Mouse (Mus musculus): ENCODE results near the gene Nrros.

The Nrros gene

DNA sequence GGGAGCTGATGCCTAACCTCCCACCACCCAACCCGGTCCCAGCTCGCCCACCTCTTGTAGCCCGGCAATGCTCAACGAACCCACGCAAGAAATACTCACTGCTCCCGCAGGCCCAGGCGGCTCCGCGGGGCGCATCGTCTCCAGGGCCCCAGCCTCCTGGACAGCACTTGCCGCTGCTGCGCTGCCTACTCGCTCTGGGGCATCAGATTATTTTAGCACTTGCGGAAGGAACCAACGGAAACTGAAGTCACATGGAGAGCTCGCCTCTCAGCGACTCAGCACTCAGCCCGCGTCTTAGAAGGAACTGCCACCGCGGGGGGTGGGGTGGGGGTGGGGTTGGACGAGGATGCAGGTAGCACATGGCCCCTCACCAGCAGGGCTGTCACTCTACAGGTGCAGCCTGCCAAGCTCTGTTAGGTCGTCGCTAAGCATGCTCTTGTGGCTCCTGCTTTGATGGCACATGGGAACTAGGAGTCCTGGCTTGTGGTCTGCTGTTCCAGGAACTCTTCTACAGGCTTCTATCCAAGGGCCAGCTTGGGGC, at the start of gene Nrros:
Nrros (minus strand) TSS at position 314 of the 541 bp plus-strand sequence.
- in situ Hi-C loops (cut with MboI, MseI), result no loop called here

DNA sequence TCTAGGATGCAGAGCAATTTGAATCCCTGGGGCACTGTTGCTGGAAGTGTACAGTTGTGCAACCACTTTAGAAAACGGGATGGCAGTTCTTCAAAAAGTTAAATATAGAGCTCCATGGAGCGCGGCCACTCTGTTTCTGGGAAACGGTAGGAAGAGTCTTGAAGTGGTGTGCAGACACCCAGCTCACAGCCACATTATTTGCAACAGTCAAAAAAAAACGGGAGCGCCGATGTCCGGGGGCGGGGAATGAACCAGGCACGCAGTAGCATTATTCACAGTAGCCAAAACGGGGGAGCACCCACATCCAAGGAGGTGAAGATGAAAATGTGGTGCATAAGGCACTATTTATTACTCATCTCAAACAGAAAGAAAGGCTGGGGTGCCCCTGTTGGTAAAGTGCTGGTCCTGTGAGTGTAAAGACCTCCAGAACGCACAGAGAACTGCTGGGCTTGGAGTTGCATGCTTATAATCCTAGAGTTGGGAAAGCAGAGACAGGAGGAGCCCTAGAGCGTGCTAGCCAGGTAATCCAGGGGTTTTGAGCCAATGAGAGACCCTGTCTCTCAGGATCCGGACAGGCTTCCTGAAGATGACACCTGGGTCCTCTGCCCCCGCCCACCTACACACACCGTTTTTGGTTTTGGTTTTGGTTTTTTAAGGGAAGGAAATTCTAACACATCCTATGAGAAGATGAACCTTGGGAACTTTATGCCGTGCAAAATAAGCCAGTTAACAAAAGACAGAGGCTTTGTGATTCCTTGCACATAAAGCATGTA, 49.6 kb upstream of the Nrros start:
- in situ Hi-C loops (cut with MboI, MseI), result no loop called here

DNA sequence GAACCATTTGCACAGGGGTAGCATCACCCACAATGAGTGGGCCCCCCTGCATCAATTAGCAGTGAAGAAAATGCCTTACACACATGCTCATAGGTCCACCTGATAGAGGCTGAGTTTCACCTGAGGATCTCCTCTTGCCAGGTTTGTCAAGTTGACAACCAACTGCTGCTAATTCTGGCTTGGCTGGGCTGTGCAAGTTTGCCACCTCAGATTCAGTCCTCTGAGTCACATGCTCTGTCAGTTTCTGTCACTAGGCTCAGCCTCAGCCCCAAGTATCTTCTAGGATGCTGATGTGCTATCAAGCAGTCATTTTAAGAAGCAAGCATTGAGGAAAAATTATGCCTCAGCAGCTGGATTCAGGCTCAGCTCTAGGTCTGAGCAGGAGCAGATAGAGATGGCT, 48.8 kb upstream of the Nrros start:
- in situ Hi-C loops (cut with MboI, MseI), result no loop called here

DNA sequence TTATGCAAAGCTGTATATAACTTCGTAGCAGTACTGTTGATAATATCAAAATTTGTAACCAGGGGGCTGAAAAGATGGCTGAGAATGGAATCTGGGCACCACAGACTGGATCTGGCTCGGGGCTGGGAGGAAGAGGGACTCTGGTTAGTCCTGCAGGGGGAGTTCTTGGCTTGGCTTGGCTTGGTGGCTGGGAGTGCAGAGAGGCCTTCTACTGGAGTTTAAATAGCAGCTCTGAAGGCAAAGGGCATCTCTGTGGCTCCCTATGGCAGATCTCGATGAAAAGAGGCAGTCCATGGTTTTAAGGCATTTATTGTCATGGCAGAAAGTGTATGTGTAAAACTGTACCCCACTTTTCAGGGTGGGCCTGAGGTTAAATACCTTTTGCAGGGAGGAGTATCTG, 39.5 kb upstream of the Nrros start:
- in situ Hi-C loops (cut with MboI, MseI), result loop anchor here (5.0 kb wide), 1 partner anchor 78 kb away; no protein-coding TSS in a partner anchor

DNA sequence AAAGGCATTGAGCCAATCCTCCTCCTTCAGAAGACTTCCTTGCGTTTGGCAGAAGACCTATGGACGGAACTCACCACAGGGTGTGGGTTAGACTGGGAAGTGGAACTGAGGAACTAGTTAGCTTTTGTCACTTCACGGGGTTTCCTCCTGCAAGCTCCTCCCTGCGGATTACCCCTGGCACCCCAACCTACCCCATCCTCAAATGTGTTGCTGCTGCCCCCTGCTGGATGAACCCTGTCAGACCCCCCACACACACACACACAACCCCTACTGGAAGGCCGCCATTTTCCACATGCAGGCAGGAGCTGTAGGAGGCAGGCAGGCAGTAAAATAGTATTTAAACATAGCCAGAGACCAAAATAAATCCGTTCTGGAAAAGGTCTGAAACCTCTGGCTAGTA, 37.3 kb upstream of the Nrros start:
- in situ Hi-C loops (cut with MboI, MseI), result loop anchor here (5.0 kb wide), 1 partner anchor 75 kb away; no protein-coding TSS in a partner anchor

DNA sequence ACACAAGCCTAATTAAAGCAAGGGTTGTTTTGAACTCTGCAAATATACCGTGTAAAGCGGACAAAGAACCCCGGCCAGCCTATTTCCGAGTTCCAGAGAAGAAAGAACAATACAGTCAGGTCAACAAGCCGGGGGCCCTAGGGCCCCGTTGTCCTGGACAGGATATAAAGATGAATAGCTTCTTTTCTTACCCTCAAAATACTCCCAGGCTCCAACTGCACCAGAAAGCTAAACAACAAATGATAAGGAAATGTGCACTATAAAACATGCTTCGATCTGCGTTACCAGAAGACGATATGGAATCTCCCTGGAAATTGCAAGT, 35.6 kb upstream of the Nrros start:
- in situ Hi-C loops (cut with MboI, MseI), result loop anchor here (5.0 kb wide), 1 partner anchor 74 kb away; no protein-coding TSS in a partner anchor

DNA sequence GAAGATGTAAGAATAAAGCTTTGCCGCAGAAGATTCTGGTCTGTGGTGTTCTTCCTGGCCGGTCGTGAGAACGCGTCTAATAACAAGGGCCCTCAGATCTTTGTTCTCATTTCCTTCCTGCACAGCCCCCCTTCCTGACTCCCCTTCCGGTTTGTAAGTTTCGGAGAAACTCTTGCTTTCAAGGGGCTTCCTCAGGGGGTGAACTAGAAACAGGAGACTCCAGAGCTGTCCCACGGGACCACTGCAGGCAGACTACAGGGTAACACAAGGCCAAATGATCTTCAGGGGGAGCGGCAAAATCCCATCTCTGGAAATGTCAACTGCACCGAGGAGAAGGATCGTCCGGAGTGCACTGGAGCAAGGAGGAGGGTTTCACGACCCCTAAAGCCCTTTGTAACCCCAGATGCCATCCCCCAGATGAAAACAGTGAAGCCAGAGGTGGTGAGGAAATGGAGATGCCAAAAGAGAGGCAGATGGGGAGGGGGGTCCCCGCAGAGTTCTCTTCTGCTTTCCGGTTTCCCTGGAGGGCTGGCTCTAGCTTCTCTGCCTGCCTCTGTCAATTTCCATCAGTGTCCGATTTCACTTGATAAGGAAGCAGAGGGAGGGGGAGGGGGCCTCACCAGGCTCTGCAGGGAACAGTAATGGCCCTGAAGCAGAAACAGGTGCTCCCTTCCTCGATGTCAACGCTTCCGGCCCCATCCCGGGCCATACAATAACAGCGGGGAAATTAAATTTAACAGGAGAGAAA, 35.0 kb upstream of the Nrros start:
- in situ Hi-C loops (cut with MboI, MseI), result loop anchor here (5.0 kb wide), 1 partner anchor 73 kb away; no protein-coding TSS in a partner anchor

DNA sequence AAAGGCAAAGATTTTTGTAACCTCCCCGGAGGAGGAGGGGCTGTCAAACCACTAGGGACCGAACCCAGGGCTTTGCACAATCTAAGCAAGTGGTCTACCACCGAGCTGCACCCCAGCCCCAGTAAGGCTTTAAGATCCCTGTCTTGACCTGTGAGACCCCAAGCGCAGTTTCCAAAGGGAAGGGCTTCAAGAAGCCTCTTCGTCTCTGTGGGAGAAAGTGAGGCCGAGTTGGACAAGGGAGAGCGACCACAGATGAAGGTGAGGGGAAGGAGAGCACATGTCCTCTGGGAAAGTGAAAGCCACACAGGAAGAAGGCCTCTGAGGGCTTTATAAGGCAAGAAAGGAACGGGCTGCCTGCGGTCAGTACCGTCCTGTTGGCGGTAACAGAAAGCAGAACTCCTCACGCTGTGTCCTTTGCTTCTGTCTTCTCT, 24.6 kb upstream of the Nrros start:
- in situ Hi-C loops (cut with MboI, MseI), result no loop called here

DNA sequence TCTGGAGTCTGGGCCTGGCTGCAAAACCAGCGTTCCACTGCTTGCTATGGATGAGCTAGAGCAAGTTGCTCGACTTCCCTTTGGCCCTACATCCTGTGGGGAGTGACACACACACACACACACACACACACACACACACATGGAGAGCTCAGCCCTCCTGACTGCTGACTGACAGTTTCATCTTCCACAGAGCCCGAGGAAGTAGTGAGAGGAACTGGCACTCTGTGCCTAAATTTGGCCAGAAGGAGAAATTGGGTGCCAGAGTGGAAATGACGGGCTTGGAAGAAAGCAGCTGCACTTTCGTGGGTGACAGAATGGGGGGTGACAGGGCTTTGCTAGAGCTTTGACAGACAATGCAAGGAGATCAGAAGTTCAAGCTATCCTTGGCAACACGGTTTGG, 23.7 kb upstream of the Nrros start:
- in situ Hi-C loops (cut with MboI, MseI), result no loop called here

DNA sequence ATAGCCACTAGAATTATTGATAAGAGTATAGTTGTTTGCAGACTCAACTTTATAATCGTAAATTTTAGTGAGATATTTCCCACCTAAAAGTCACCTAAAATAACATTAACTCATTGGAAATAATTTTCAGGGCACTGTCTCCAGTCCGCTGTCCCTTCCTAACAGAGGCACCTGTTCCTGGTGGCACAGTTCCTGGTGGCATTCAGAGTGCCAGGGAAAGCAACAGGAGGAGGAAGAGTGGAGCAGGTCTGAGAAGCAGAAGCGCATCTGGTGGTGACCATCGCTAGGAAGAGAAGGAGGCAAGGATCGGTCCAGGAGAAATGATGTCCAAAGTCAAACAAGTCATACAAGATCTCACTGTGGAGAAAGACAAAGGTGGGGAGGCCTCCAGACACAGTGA, 20.7 kb upstream of the Nrros start:
- in situ Hi-C loops (cut with MboI, MseI), result no loop called here

DNA sequence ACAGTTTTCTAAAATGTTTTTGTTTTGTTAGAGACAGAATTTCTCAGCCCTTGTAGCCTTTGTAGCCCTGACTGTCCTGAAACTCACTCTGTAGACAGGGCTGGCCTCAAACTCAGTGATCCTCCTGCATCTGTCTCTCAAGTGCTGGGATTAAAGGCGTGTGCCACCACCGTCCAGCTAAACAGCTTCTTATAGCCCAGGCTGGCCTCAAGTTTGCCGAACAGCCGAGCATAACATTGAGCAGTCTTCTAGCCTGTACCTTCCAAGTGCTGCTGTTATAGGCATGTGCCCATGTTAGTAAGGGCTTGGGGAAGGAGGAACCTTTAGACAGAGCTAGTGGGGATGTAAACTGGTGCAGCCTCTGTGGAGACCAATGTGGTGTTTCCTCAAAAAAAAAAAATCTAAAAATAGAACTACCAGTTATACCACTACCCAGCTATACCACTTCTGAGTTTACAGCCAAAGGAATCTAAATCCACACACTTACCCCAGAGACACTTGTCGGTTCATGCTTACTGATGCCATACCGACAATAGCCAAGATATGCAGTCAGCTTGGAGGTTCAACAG, 14.0 kb upstream of the Nrros start, which contains the start of gene Bex6:
Bex6 (plus strand) TSS at position 491 of the 569 bp plus-strand sequence.
- in situ Hi-C loops (cut with MboI, MseI), result no loop called here

DNA sequence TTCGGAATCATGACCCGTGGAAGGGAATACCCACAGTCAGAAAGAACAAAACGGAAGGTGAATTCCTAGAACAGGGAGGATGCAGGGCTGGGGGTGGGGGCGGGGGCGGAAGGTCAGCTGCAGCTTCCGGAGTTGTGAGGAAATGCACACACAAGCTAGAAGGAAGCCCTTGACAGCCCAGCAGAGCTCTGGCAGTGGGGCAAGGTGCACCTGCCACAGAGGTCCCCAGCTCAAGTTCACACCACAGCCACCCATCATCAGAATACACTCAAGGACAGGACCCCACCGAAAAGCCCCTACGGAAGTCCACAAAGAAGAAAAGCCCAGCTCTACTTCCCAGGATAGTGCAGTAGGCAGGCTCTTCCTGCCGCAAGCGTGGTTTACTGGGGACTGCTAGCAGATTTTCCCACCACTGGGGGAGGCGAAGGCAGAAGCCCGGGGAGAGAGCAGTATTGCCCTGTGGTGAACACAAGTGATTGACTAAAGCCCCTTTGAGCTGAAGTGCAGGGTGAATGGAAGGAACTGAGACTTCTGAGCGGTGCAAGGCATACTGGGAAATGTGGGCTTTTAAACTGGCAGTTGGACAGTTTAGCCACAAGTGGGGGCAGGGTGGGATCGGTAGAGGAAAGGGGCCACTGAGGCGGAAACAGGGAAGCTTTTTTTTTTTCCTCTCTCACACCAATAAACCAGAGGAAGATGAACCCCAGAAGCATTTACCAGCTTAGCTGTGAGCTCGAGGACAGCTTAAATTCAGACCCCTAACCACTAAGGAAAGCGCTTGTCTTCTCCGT, 11.7 kb upstream of the Nrros start:
- in situ Hi-C loops (cut with MboI, MseI), result no loop called here

DNA sequence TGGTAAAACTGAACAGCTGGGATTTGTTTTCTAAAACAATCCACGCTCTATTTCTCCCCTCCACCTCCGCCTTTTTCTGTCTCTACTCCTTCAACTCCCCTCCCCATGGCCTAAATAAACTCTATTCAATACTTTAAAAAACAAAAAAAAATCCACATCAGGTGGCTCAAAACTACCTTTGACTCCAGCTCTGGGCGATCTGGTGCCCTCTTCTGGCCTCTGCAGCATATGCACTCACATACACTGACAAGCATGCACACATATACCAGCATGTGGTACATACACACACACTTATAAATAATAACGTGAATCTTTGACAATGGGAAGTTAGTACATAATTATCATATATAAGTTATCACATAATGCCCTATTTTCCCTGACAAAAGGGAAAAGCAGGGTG, 9.6 kb upstream of the Nrros start:
- in situ Hi-C loops (cut with MboI, MseI), result no loop called here

DNA sequence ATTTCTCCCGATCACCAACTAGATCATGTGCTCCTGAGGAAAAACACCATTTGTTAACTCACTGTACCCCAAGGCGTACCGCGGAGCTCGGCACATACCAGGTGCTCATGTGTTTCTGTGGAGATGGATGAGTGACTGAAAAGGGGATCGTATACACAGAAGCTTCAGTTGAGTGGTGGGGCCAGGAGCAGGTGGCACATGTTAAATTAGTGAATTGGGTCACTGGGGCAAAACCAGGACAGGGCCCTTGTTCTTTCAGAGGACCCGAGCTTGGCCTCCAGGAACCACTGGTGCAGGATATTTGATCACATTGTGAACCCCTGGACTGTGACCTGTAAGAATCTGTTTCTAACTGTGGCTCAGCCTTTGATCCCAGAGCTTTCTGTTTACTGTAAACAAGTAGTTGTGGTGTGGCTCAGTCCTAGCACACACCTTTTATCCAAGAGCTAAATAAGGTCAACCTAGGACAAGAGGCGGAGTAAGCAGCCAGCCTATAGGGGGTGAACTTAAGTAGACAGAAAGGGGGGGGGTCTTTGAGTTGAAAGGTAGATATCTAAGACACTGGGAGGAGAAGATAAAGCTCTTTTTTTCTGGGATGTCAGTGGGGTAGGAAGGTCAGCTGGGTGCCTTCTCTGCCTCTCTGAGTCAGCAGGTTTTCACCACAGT, 9.1 kb upstream of the Nrros start:
- in situ Hi-C loops (cut with MboI, MseI), result no loop called here

DNA sequence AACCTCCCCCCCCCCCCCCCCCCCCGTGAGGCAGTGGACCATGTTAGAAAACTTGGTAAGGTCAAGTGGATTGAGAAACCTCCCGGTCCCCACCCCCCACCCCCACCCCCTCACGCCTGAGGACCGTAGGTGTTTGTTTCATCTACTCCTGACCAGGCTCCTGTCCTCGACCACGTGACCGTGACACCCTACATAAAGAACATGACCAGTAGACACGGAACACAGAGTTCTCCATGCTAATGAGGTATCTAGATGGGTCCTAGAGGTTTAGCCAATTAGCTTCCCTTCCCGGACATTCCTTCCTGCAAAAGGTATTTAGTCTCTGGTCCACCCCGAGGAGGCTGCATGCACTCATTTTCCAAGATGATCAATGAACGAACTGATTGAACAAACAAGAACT, 8.0 kb upstream of the Nrros start:
- in situ Hi-C loops (cut with MboI, MseI), result no loop called here

DNA sequence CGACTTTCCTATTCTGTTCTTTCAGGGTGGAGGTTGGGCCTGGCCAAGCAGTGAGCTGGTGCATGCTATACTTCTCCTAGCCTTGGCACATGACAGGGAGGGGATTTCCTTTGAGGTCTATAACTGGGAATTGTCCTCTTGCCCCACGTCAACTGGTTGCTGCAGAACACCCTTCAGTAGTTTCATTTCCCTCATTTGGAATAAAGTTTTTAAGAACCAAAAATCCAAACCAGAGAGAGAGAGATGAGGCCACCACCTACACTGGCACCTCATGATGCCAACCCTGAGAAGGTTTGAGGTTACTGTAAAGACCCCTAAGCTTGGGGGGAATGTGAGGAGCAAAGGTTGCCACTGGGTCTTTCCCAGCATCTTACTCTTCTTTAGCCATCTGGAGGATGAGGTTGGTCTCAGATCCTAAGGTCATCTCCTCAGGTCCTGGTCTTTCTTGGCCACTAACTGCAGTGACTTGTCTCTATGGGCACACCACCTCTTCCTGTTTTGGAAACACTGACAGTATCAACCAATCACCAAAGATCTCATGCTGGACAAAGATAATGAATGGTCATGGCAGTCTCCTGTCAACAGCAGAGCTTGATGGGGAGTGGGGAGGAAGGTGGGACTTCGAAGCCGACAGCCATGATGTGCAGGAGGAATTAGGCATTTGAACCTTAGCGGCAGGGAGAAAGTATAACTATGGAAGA, 5.8 kb upstream of the Nrros start:
- in situ Hi-C loops (cut with MboI, MseI), result no loop called here

DNA sequence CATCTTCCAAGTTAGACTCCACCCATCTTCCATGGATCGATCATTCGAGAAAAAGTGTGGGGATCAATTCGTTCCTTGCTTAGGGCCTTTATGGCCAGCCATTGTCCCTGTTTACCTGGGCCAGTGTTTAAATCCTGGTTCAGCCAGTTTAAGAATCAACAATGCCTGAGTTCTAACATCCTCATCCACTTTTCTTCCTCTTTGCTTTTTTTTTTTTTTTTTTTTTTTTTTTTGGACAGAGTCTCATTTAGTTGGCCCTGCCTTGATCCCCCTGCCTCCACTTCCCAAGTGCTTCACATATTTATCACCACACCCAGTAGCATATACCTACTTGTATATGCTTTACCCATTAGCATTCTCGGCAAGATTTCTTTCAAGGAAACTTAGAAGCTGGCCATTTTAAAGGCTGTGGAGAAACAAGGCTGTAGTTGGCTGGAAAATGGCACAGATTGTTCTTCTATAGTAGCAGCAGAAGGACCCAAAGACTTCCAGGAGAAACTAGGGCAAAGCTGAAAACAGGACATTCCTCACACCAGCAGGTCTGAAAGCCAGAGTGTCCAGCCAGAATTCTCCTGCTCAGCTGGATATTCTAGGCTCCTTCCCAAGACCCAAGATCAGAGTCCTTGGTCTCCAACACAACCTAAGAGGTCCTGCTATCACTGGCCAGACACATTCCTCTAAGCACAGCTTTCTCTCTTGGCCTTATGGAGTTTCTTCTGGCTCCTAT, 2.6 kb upstream of the Nrros start:
- in situ Hi-C loops (cut with MboI, MseI), result no loop called here

DNA sequence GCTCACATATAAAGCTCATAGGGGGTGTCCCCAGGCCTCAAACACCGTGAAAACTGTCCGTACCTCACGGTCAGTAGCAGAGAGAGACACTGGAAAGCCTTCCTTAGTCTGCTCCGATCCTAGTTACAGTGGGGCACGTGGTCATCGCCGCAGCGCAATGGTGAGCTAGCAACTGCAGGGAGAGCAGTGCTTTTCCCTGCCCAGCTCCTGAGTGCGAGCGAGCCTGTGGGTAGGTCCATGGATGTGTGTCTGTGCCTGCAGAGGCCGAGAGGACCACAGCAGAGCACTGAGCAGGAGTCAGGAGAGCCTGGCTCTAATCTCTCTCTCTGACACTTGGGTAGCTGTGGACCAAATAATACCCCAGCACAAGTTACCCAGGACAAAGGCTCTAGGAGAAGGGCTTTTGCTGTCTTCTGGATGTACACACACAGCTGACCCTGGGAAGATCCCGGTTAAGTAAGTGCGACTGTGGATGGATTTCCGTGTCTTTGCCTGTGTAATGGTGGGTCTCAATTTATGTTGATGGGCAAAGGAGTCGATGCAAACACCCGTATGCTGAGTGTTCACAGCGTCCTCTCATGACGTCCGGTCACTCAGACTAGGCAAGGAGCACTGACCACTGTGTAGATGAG, 882 bp downstream of the Nrros start:
- in situ Hi-C loops (cut with MboI, MseI), result loop anchor here (5.0 kb wide), 1 partner anchor 52 kb away; no protein-coding TSS in a partner anchor

DNA sequence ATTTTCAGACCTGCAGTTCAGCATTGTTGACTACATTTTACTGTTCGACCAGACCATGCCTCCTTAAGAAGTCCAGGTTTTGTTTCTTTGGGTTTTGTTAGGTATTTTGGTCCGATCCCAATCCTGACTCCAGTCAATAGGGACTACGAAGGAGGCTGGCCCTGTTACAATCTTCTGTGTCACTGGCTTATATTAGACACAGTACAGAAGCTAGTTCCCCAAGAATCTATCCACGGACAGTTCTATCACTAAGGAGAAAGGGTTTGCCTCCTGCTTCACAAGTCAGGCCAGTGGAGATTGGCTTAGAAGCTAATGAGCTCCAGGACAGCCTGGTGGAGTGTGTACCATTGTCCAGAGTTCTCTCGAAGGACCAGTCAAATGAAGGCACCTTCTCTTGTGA, 1.5 kb downstream of the Nrros start:
- in situ Hi-C loops (cut with MboI, MseI), result loop anchor here (5.0 kb wide), 1 partner anchor 52 kb away; no protein-coding TSS in a partner anchor

Measured in regulatory T cell (primary cell).